Comparison of ENCODE assay signal across 26 mouse cellular contexts in the genomic region with DNA sequence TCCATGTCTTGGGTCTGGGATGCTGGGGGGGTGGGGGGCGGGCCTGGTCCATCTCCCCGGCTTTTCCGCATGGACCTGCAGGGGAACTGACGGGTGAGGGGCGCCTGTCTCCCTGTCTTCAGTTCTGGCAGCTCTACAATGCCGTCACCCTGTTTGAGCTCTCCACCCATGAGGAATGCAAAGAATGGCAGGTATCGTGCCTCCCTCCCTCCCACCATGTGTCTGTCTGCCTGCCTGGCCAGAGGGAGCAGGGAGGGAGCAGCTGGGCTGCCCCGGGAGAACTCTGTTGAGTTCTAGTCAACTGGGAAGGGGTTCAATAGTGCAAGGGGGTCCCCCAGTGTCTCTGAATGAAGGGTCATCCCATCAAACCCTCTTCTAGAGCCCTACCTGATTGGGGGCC. TPM values are rescaled to one million over a fixed set of nuclear protein-coding genes. Genes with fewer than 3 reads are reported as not detected.
DNase-seq lines count a peak whose midpoint lies in the region; ATAC-seq and TF ChIP-seq lines count a peak whose summit lies in the region.
"Had no signal": no experiment of that assay in that cellular context is flagged by ENCODE, and none has a peak within 500 bp of the region (broad histone marks: within the 10 kb centered on the region; RNA-seq: fewer than 3 reads in every experiment).

No protein-coding gene starts in this region.

- no peak overlapping the region for H3K27ac ChIP-seq in heart, embryonic 15.5 days
- no peak overlapping the region for H3K27ac ChIP-seq in heart, embryonic 11.5 days (ENCODE audit: low read depth, low read length)
- no peak overlapping the region for H3K27ac ChIP-seq in lung, embryonic 14.5 days (ENCODE audit: low read depth)
- H3K27ac ChIP-seq in embryonic facial prominence, embryonic 15.5 days (replicated peaks) = no peak overlapping the region
- H3K27ac ChIP-seq: gastrocnemius, adult 2 months; heart, embryonic 13.5 days; hindbrain, postnatal 0 days; intestine, embryonic 15.5 days; limb, embryonic 13.5 days; midbrain, embryonic 12.5 days; neural tube, embryonic 12.5 days had no signal

- TF ChIP-seq POLR2A in lung, adult 2 months (IDR thresholded peaks at IDR 0.05; ENCODE audit: borderline replicate concordance, extremely low read depth, low read depth, low read length) = no peak

- H3K9ac ChIP-seq in heart, embryonic 15.5 days = no peak overlapping the region
- H3K9ac ChIP-seq in heart, embryonic 11.5 days (ENCODE audit: low read depth, low read length) = no peak overlapping the region
- no peak overlapping the region for H3K9ac ChIP-seq in lung, embryonic 14.5 days
- no peak overlapping the region for H3K9ac ChIP-seq in embryonic facial prominence, embryonic 15.5 days
- H3K9ac ChIP-seq: heart, embryonic 13.5 days; intestine, embryonic 15.5 days; limb, embryonic 13.5 days; midbrain, embryonic 12.5 days; neural tube, embryonic 12.5 days had no signal

- no peaks in the 10 kb centered on the region for H3K4me1 ChIP-seq in heart, embryonic 15.5 days (replicated peaks)
- no peaks in the 10 kb centered on the region for H3K4me1 ChIP-seq in heart, embryonic 11.5 days (ENCODE audit: control insufficient read depth, insufficient read depth, low read length)
- no peaks in the 10 kb centered on the region for H3K4me1 ChIP-seq in lung, embryonic 14.5 days (ENCODE audit: insufficient read depth)
- H3K4me1 ChIP-seq in lung, adult 2 months (ENCODE audit: control insufficient read depth, insufficient read depth, low read length) = no peaks in the 10 kb centered on the region
- H3K4me1 ChIP-seq in embryonic facial prominence, embryonic 15.5 days = no peaks in the 10 kb centered on the region
- H3K4me1 ChIP-seq: heart, embryonic 13.5 days; intestine, embryonic 15.5 days had no signal

- peak; percentile 45 for DNase-seq in lung, embryonic 14.5 days
- DNase-seq in lung, adult 2 months = no peak
- DNase-seq in yolk sac, embryonic 10.5 days (ENCODE audit: low spot score) = peak; percentile 20
- DNase-seq in cerebellum, adult 9-10 months = no peak
- DNase-seq: adrenal gland, postnatal 36 days; cerebellum, adult 18-20 months; gastrocnemius, adult 2 months; gastrocnemius, postnatal 36 days; heart, adult 18-20 months; heart, postnatal 14 days; kidney, adult 9 months; kidney, postnatal 4 days; thymus, adult 2 months had no signal

- no peak overlapping the region for H3K4me3 ChIP-seq in heart, embryonic 15.5 days
- H3K4me3 ChIP-seq in heart, embryonic 11.5 days (ENCODE audit: low read depth, low read length) = no peak overlapping the region
- H3K4me3 ChIP-seq in lung, embryonic 14.5 days (ENCODE audit: low read depth, low read length) = no peak overlapping the region
- H3K4me3 ChIP-seq in lung, adult 2 months (replicated peaks; ENCODE audit: extremely low read depth, low read depth, low read length) = no peak overlapping the region
- H3K4me3 ChIP-seq in embryonic facial prominence, embryonic 15.5 days (replicated peaks) = no peak overlapping the region
- H3K4me3 ChIP-seq: erythroblast, embryonic 14.5 days; gastrocnemius, adult 2 months; heart, embryonic 13.5 days; intestine, embryonic 15.5 days; limb, embryonic 13.5 days; midbrain, embryonic 12.5 days; myocyte; neural tube, embryonic 12.5 days had no signal

- H3K4me2 ChIP-seq in heart, embryonic 15.5 days = no peak overlapping the region
- H3K4me2 ChIP-seq in heart, embryonic 11.5 days = no peak overlapping the region
- 0 out of 2 replicates have a peak overlapping the region, but pooled peaks have one; percentile 20 for H3K4me2 ChIP-seq in lung, embryonic 14.5 days
- H3K4me2 ChIP-seq in embryonic facial prominence, embryonic 15.5 days (replicated peaks) = no peak overlapping the region
- H3K4me2 ChIP-seq: heart, embryonic 13.5 days; intestine, embryonic 15.5 days; limb, embryonic 13.5 days; liver, embryonic 11.5 days; midbrain, embryonic 12.5 days; neural tube, embryonic 12.5 days had no signal

- no peaks in the 10 kb centered on the region for H3K36me3 ChIP-seq in heart, embryonic 15.5 days
- H3K36me3 ChIP-seq in heart, embryonic 11.5 days (ENCODE audit: control insufficient read depth, insufficient read depth, low read length) = no peaks in the 10 kb centered on the region; the same call in 1 of the 2 replicates
- H3K36me3 ChIP-seq in lung, embryonic 14.5 days (ENCODE audit: insufficient read depth) = no peaks in the 10 kb centered on the region; the same call in 1 of the 2 replicates
- H3K36me3 ChIP-seq in embryonic facial prominence, embryonic 15.5 days = no peaks in the 10 kb centered on the region
- H3K36me3 ChIP-seq: intestine, embryonic 15.5 days; midbrain, embryonic 12.5 days had no signal

- TF ChIP-seq CTCF in lung, embryonic 14.5 days (IDR thresholded peaks at IDR 0.05; ENCODE audit: low read depth) = no peak
- TF ChIP-seq CTCF in lung, adult 2 months (IDR thresholded peaks at IDR 0.05; ENCODE audit: insufficient read depth, low read length) = no peak

- no peaks in the 10 kb centered on the region for H3K9me3 ChIP-seq in heart, embryonic 15.5 days (replicated peaks)
- no peaks in the 10 kb centered on the region for H3K9me3 ChIP-seq in heart, embryonic 11.5 days (replicated peaks; ENCODE audit: control insufficient read depth, low read length)
- no peaks in the 10 kb centered on the region for H3K9me3 ChIP-seq in lung, embryonic 14.5 days (ENCODE audit: low read depth, low read length)
- no peaks in the 10 kb centered on the region for H3K9me3 ChIP-seq in embryonic facial prominence, embryonic 15.5 days (replicated peaks)
- H3K9me3 ChIP-seq: heart, embryonic 13.5 days; intestine, embryonic 15.5 days; limb, embryonic 13.5 days; midbrain, embryonic 12.5 days; neural tube, embryonic 12.5 days had no signal

- WGBS in heart, embryonic 15.5 days = 53% methylated on average over 8 of the region's 8 CpGs
- WGBS in heart, embryonic 11.5 days (ENCODE audit: insufficient replicate concordance) = 56% methylated on average over 8 of the region's 8 CpGs
- WGBS in lung, embryonic 14.5 days = 55% methylated on average over 8 of the region's 8 CpGs
- WGBS in lung, adult 2 months = 69% methylated on average over 8 of the region's 8 CpGs
- 58% methylated on average over 8 of the region's 8 CpGs for WGBS in embryonic facial prominence, embryonic 15.5 days

- H3K27me3 ChIP-seq in heart, embryonic 15.5 days = no peaks in the 10 kb centered on the region
- H3K27me3 ChIP-seq in heart, embryonic 11.5 days (ENCODE audit: control insufficient read depth, insufficient read depth, low read length) = no peaks in the 10 kb centered on the region
- H3K27me3 ChIP-seq in lung, embryonic 14.5 days (ENCODE audit: insufficient read depth, low read length) = no peaks in the 10 kb centered on the region
- H3K27me3 ChIP-seq in embryonic facial prominence, embryonic 15.5 days = no peaks in the 10 kb centered on the region
- H3K27me3 ChIP-seq: heart, embryonic 13.5 days; intestine, embryonic 15.5 days; limb, embryonic 13.5 days; midbrain, embryonic 12.5 days; neural tube, embryonic 12.5 days had no signal

- ATAC-seq in heart, embryonic 15.5 days (replicated peaks; ENCODE audit: insufficient number of reproducible peaks, insufficient read depth, low FRiP score, low read depth) = 0 out of 2 replicates have a peak, but pooled peaks have one; percentile 2
- ATAC-seq in heart, embryonic 11.5 days (replicated peaks; ENCODE audit: insufficient number of reproducible peaks, low FRiP score, low TSS enrichment) = no peak
- ATAC-seq in lung, embryonic 14.5 days (ENCODE audit: insufficient read depth) = peak; percentile 36; the same call in 1 of the 2 replicates
- peak; percentile 4; the same call in 1 of the 2 replicates for ATAC-seq in embryonic facial prominence, embryonic 15.5 days (ENCODE audit: insufficient number of reproducible peaks, low FRiP score, low TSS enrichment, low read depth)
- ATAC-seq: forebrain, embryonic 16.5 days; hindbrain, postnatal 0 days; intestine, embryonic 15.5 days had no signal

RNA-seq across cellular contexts. Expression of a gene that starts 16.4 kb away (rescaled TPM):
- polyA plus RNA-seq in heart, embryonic 15.5 days (2015; fragmentation: Nextera tagmentation; extraction: Ambion mirVana) = 1.5 and 3.1 TPM in 2 replicates
- polyA plus RNA-seq in heart, embryonic 11.5 days (2014; fragmentation: Nextera tagmentation; extraction: Ambion mirVana) = 1.4 and 1.7 TPM in 2 replicates
- polyA plus RNA-seq in lung, embryonic 14.5 days (2014; fragmentation: Nextera tagmentation; extraction: Ambion mirVana) = 2.4 and 2.5 TPM in 2 replicates
- polyA plus RNA-seq in lung, adult 2 months (2012; rRNA removed) = 10.0 and 10.8 TPM in 2 replicates
- polyA plus RNA-seq in embryonic facial prominence, embryonic 15.5 days (2015; fragmentation: Nextera tagmentation; extraction: Ambion mirVana) = 5.4 and 6.4 TPM in 2 replicates

RNA-seq across cellular contexts. Expression of a gene that starts 25.9 kb away (rescaled TPM):
- 6.0 and 6.9 TPM in 2 replicates for polyA plus RNA-seq in heart, embryonic 15.5 days (2015; fragmentation: Nextera tagmentation; extraction: Ambion mirVana)
- 6.4 and 8.0 TPM in 2 replicates for polyA plus RNA-seq in heart, embryonic 11.5 days (2014; fragmentation: Nextera tagmentation; extraction: Ambion mirVana)
- polyA plus RNA-seq in lung, embryonic 14.5 days (2014; fragmentation: Nextera tagmentation; extraction: Ambion mirVana) = 11.5 and 12.1 TPM in 2 replicates
- polyA plus RNA-seq in lung, adult 2 months (2012; rRNA removed) = 12.9 and 15.2 TPM in 2 replicates
- 11.4 TPM in 2 replicates for polyA plus RNA-seq in embryonic facial prominence, embryonic 15.5 days (2015; fragmentation: Nextera tagmentation; extraction: Ambion mirVana)

RNA-seq across cellular contexts. Expression of a gene that starts 47.9 kb away (rescaled TPM):
- 11.3 and 13.0 TPM in 2 replicates for polyA plus RNA-seq in heart, embryonic 15.5 days (2015; fragmentation: Nextera tagmentation; extraction: Ambion mirVana)
- 9.6 and 11.4 TPM in 2 replicates for polyA plus RNA-seq in heart, embryonic 11.5 days (2014; fragmentation: Nextera tagmentation; extraction: Ambion mirVana)
- polyA plus RNA-seq in lung, embryonic 14.5 days (2014; fragmentation: Nextera tagmentation; extraction: Ambion mirVana) = 8.2 and 10.0 TPM in 2 replicates
- 10.4 and 12.1 TPM in 2 replicates for polyA plus RNA-seq in lung, adult 2 months (2012; rRNA removed)
- 19.4 and 21.2 TPM in 2 replicates for polyA plus RNA-seq in embryonic facial prominence, embryonic 15.5 days (2015; fragmentation: Nextera tagmentation; extraction: Ambion mirVana)

RNA-seq across cellular contexts. Expression of a gene that starts 53.1 kb away (rescaled TPM):
- 54.9 and 66.7 TPM in 2 replicates for polyA plus RNA-seq in heart, embryonic 15.5 days (2015; fragmentation: Nextera tagmentation; extraction: Ambion mirVana)
- 59.5 and 66.7 TPM in 2 replicates for polyA plus RNA-seq in heart, embryonic 11.5 days (2014; fragmentation: Nextera tagmentation; extraction: Ambion mirVana)
- polyA plus RNA-seq in lung, embryonic 14.5 days (2014; fragmentation: Nextera tagmentation; extraction: Ambion mirVana) = 70.9 and 81.7 TPM in 2 replicates
- polyA plus RNA-seq in lung, adult 2 months (2012; rRNA removed) = 19.3 and 21.5 TPM in 2 replicates
- polyA plus RNA-seq in embryonic facial prominence, embryonic 15.5 days (2015; fragmentation: Nextera tagmentation; extraction: Ambion mirVana) = 92.3 and 95.4 TPM in 2 replicates

Comparison
In these comparisons a context has a peak if more than half of its experiments do, and no peak if none do; other contexts are left out.
1. DNase-seq: peak in lung, embryonic 14.5 days (single experiment) and yolk sac, embryonic 10.5 days (single experiment); none in lung, adult 2 months (single experiment) and cerebellum, adult 9-10 months (single experiment).